Mouse (Mus musculus): Measurements from ENCODE around the gene Tbc1d4.

GRCm38 (mm10) chr14:101465893-101466292 lies 143.1 kb downstream of the Tbc1d4 start:
- TF ChIP-seq POLR2A (IDR thresholded peaks at IDR 0.05; ENCODE audit: low read depth, low read length): no peak
- TF ChIP-seq CTCF (IDR thresholded peaks at IDR 0.05; ENCODE audit: extremely low read depth, insufficient read depth, insufficient read length, insufficient replicate concordance): no peak

Data from spleen, adult 2 months (tissue).